Mouse (Mus musculus): ENCODE results near the gene Sumo3.

DNA sequence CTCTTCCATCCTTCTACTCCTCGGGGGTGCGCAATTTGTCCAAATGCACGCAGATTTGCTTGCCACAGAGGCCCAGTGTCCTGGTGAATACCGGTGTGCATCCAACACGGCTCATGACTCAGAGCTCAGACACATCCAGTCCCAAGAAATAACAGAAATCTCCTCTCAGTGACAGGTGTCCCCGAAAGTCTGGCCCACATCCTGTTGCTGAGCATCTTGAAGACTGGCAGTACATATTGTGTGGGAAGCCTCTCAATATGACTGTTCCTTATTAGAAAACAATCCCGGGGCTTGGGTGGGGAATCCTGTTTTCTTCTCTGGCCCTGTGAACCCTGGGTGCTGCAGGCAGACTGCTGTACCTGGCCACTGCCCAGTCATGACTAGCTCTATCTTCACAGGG, 49.3 kb upstream of the Sumo3 start:
- TF ChIP-seq CTCF (conservative IDR thresholded peaks at IDR 0.05; ENCODE audit: insufficient read depth, insufficient read length, low read depth, low read length) (no peak), POLR2A (IDR thresholded peaks at IDR 0.05; ENCODE audit: low read depth, low read length) (no peak)

Data from kidney, adult 2 months (tissue).